ENCODE assay signal across 19 mouse cellular contexts in the genomic region with DNA sequence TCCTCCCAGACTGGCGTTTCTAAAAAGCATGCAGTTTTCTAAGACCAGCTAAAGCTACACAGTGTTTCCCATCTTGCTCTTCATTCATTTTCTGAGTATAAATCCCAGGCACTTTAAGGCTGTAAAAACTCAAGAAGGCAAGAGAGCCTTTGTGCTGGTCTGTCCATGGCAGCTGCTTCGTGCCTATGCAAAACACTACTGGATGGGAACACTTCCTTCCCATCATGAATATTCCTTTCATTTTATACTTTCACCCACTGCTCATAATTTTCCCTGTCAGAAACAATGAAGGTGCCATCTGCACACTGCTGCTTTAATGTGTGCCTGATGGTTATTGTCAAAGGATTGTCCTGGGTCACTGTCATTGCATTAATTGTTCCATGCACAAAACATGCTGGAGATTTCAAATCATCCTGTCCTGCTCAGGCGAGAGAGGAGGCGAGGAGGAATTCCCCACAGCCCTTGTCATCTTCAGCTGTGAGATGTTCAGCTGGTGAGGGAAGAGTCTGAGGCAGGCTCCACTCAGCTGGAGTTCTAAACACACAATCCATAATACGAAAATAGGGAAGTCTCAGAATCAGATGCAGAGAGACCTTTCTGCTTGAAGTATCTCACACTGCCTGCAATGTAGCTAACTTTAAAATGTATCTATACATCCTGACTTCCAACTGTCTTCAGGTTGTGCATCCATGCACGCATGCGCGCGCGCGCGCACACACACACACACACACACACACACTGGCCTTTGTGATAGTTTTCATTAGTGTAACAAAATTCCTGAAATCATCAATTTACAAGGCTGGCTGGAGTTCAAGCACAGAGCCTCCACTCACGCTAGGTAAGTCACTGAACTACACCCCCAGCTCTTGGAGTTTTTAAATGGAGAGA. TPM values are rescaled to one million over a fixed set of nuclear protein-coding genes. Genes with fewer than 3 reads are reported as not detected.
DNase-seq lines count a peak whose midpoint lies in the region; ATAC-seq and TF ChIP-seq lines count a peak whose summit lies in the region.
"Had no signal": no experiment of that assay in that cellular context is flagged by ENCODE, and none has a peak within 500 bp of the region (broad histone marks: within the 10 kb centered on the region; RNA-seq: fewer than 3 reads in every experiment).

No protein-coding gene starts in this region.

- no peaks in the 10 kb centered on the region for H3K36me3 ChIP-seq in forebrain, embryonic 15.5 days
- no peaks in the 10 kb centered on the region for H3K36me3 ChIP-seq in hindbrain, postnatal 0 days (ENCODE audit: insufficient read depth, low read length)
- H3K36me3 ChIP-seq in neural tube, embryonic 14.5 days (ENCODE audit: control insufficient read depth, insufficient read depth, low read length) = no peaks in the 10 kb centered on the region
- H3K36me3 ChIP-seq: lung, embryonic 15.5 days had no signal

- no peak overlapping the region for H3K4me2 ChIP-seq in forebrain, embryonic 15.5 days (replicated peaks)
- no peak overlapping the region for H3K4me2 ChIP-seq in hindbrain, postnatal 0 days (ENCODE audit: low read depth, low read length)
- no peak overlapping the region for H3K4me2 ChIP-seq in neural tube, embryonic 14.5 days (ENCODE audit: low read depth, low read length)
- H3K4me2 ChIP-seq: lung, embryonic 15.5 days had no signal

- no peaks in the 10 kb centered on the region for H3K27me3 ChIP-seq in forebrain, embryonic 15.5 days
- H3K27me3 ChIP-seq in hindbrain, postnatal 0 days (ENCODE audit: insufficient read depth, low read length) = no peaks in the 10 kb centered on the region
- H3K27me3 ChIP-seq in neural tube, embryonic 14.5 days (ENCODE audit: control insufficient read depth, insufficient read depth, low read length) = no peaks in the 10 kb centered on the region
- H3K27me3 ChIP-seq: lung, embryonic 15.5 days; megakaryocyte, embryonic 14.5 days had no signal

- H3K9me3 ChIP-seq in forebrain, embryonic 15.5 days = no peaks in the 10 kb centered on the region
- no peaks in the 10 kb centered on the region for H3K9me3 ChIP-seq in hindbrain, postnatal 0 days (ENCODE audit: low read length)
- H3K9me3 ChIP-seq in neural tube, embryonic 14.5 days (ENCODE audit: control insufficient read depth, low read length) = no peaks in the 10 kb centered on the region
- H3K9me3 ChIP-seq: lung, embryonic 15.5 days had no signal

- no peak overlapping the region for H3K4me3 ChIP-seq in forebrain, embryonic 15.5 days
- no peak overlapping the region for H3K4me3 ChIP-seq in hindbrain, postnatal 0 days (ENCODE audit: low read length)
- no peak overlapping the region for H3K4me3 ChIP-seq in neural tube, embryonic 14.5 days (ENCODE audit: low read depth, low read length)
- H3K4me3 ChIP-seq: lung, embryonic 15.5 days; megakaryocyte, embryonic 14.5 days had no signal

- intact Hi-C loops in left cerebral cortex, postnatal 14 days (cut with DNase I) = no loop called here

- peaks cover 6% of the 10 kb centered on the region; the same call in 1 of the 2 replicates for H3K4me1 ChIP-seq in forebrain, embryonic 15.5 days
- no peaks in the 10 kb centered on the region for H3K4me1 ChIP-seq in hindbrain, postnatal 0 days (ENCODE audit: insufficient read depth, low read length)
- H3K4me1 ChIP-seq in neural tube, embryonic 14.5 days (ENCODE audit: control insufficient read depth, insufficient read depth, low read length) = no peaks in the 10 kb centered on the region
- H3K4me1 ChIP-seq: lung, embryonic 15.5 days; megakaryocyte, embryonic 14.5 days had no signal

- peak; percentile 73 for ATAC-seq in forebrain, embryonic 15.5 days (replicated peaks)
- peak; percentile 35; the same call in 1 of the 2 replicates for ATAC-seq in hindbrain, postnatal 0 days
- ATAC-seq in neural tube, embryonic 14.5 days (ENCODE audit: low read depth) = peak; percentile 79
- no peak for ATAC-seq in inflammation-experienced regulatory T-cells, adult 6 months

- no peak for TF ChIP-seq CTCF in hindbrain, postnatal 0 days (IDR thresholded peaks at IDR 0.05; ENCODE audit: low read depth)

- DNase-seq in layer of hippocampus, adult 9-11 months = peak; percentile 20
- no peak for DNase-seq in layer of hippocampus, postnatal 36 days
- no peak for DNase-seq in hindbrain, postnatal 0 days (ENCODE audit: low spot score)
- no peak for DNase-seq in left cerebral cortex, postnatal 14 days (ENCODE audit: low spot score in 2 of 2)
- DNase-seq in cerebellum, postnatal 25 days = no peak
- DNase-seq: adrenal gland, postnatal 25 days; cerebellum, adult 11-12 months; gastrocnemius, postnatal 10 days; kidney, adult 11 months; kidney, postnatal 36 days; liver; right cerebral cortex, postnatal 25 days; thymus, adult 18-20 months had no signal

- 78% methylated on average over 13 of the region's 13 CpGs for WGBS in forebrain, embryonic 15.5 days
- 70% methylated on average over 13 of the region's 13 CpGs for WGBS in hindbrain, postnatal 0 days
- 53% methylated on average over 13 of the region's 13 CpGs for WGBS in neural tube, embryonic 14.5 days

- H3K27ac ChIP-seq in forebrain, embryonic 15.5 days (replicated peaks) = peak overlapping the region; percentile 13
- H3K27ac ChIP-seq in hindbrain, postnatal 0 days = 0 out of 2 replicates have a peak overlapping the region, but pooled peaks have one; percentile 4
- peak overlapping the region; percentile 44 for H3K27ac ChIP-seq in neural tube, embryonic 14.5 days (ENCODE audit: low read depth, low read length)
- H3K27ac ChIP-seq: lung, embryonic 15.5 days had no signal

- H3K9ac ChIP-seq in forebrain, embryonic 15.5 days (replicated peaks) = no peak overlapping the region
- no peak overlapping the region for H3K9ac ChIP-seq in hindbrain, postnatal 0 days (replicated peaks; ENCODE audit: low read length)
- no peak overlapping the region for H3K9ac ChIP-seq in neural tube, embryonic 14.5 days (replicated peaks; ENCODE audit: low read depth, low read length)
- H3K9ac ChIP-seq: lung, embryonic 15.5 days had no signal

RNA-seq across cellular contexts. Expression of a gene that starts 22.5 kb away (rescaled TPM):
- total RNA-seq in layer of hippocampus, postnatal 36 days (2021) = 10 to 100 TPM; 43.6 to 46.1 TPM
- polyA plus RNA-seq in forebrain, embryonic 15.5 days (2015; fragmentation: Nextera tagmentation; extraction: Ambion mirVana) = 11.8 and 13.4 TPM in 2 replicates
- total RNA-seq in hindbrain, postnatal 0 days (2014; rRNA removed) = 35.7 and 38.9 TPM in 2 replicates
- 6.8 and 7.6 TPM in 2 replicates for polyA plus RNA-seq in hindbrain, postnatal 0 days (2015; fragmentation: Nextera tagmentation; extraction: Ambion mirVana)
- 11.8 and 13.3 TPM in 2 replicates for polyA plus RNA-seq in neural tube, embryonic 14.5 days (2014; fragmentation: Nextera tagmentation; extraction: Ambion mirVana)
- polyA plus RNA-seq in inflammation-experienced regulatory T-cells, adult 6 months (2017; shearing (Covaris generic)) = not detected
- total RNA-seq in left cerebral cortex, postnatal 14 days (2021) = 10 to 100 TPM; 27.0 to 27.3 TPM
- total RNA-seq: heart, postnatal 25 days had no signal
